In the genomic region with DNA sequence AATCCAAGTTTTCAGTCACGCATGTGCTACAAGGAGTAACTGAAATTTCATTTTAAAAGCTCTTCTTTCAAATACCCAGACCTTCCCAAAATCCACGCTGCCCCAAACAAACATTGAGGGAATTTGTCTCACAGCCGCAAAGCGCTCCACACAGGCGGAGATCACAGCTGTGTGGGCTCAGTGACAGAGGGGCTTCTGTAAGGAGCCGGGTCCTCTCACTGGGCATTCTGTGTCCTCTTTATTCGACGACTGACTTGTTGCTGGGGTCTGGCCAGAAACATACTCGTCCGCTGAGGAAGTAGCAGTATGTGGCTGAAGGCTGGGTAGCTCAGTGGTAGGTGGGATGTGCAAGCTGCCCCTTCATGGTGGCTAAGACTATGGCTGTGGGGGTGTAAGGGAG, we compare ENCODE assay signal across 27 mouse cellular contexts.
"Had no signal": no experiment of that assay in that cellular context is flagged by ENCODE, and none has a peak within 500 bp of the region (broad histone marks: within the 10 kb centered on the region; RNA-seq: fewer than 3 reads in every experiment).

No protein-coding gene starts in this region.

- H3K36me3 ChIP-seq: heart, embryonic 13.5 days; heart, embryonic 15.5 days; hindbrain, embryonic 13.5 days; kidney, embryonic 15.5 days; liver, embryonic 13.5 days; liver, embryonic 15.5 days had no signal

- H3K9me3 ChIP-seq: heart, embryonic 13.5 days; heart, embryonic 15.5 days; hindbrain, embryonic 13.5 days; kidney, embryonic 15.5 days; limb, embryonic 12.5 days; liver, embryonic 13.5 days; liver, embryonic 15.5 days had no signal

- H3K27ac ChIP-seq: gastrocnemius, adult 2 months; heart, adult 2 months; heart, embryonic 13.5 days; heart, embryonic 15.5 days; hindbrain, embryonic 13.5 days; kidney, embryonic 15.5 days; kidney, postnatal 0 days; limb, embryonic 12.5 days; liver, embryonic 13.5 days; liver, embryonic 15.5 days had no signal

- ATAC-seq: intestine, embryonic 16.5 days had no signal

- H3K4me2 ChIP-seq: heart, embryonic 11.5 days; heart, embryonic 13.5 days; heart, embryonic 15.5 days; hindbrain, embryonic 13.5 days; kidney, embryonic 15.5 days; limb, embryonic 12.5 days; liver, embryonic 11.5 days; liver, embryonic 13.5 days; liver, embryonic 15.5 days had no signal

- H3K27me3 ChIP-seq: heart, embryonic 13.5 days; heart, embryonic 15.5 days; hindbrain, embryonic 13.5 days; kidney, embryonic 15.5 days; limb, embryonic 12.5 days; liver, embryonic 13.5 days; liver, embryonic 15.5 days had no signal

- DNase-seq: gastrocnemius, adult 2 months; gastrocnemius, postnatal 10 days; gastrocnemius, postnatal 25 days; heart, adult 11 months; heart, adult 2 months; heart, postnatal 14 days; heart, postnatal 36 days; kidney, adult 11 months; kidney, adult 2 months; kidney, adult 9 months; kidney, postnatal 14 days; kidney, postnatal 36 days; layer of hippocampus, adult 9-11 months; layer of hippocampus, postnatal 36 days; left cerebral cortex, postnatal 4 days; liver; liver, embryonic 13.5 days had no signal

- H3K9ac ChIP-seq: heart, embryonic 13.5 days; heart, embryonic 15.5 days; hindbrain, embryonic 13.5 days; kidney, embryonic 15.5 days; limb, embryonic 12.5 days; liver, embryonic 13.5 days; liver, embryonic 15.5 days had no signal

- H3K4me3 ChIP-seq: gastrocnemius, adult 2 months; heart, adult 2 months; heart, embryonic 13.5 days; heart, embryonic 15.5 days; hindbrain, embryonic 13.5 days; kidney, embryonic 15.5 days; limb, embryonic 12.5 days; liver, embryonic 13.5 days; liver, embryonic 15.5 days had no signal

- H3K4me1 ChIP-seq: heart, embryonic 13.5 days; heart, embryonic 15.5 days; kidney, embryonic 15.5 days; liver, embryonic 13.5 days; liver, embryonic 15.5 days had no signal
